Mouse (Mus musculus) natural killer cell, adult 2 months (primary cell): ENCODE measurements at regions not wholly inside any gene's neighbourhood (a gene's known extent, or its start where the extent isn't known, plus 50 kb on each side); places are given as distances from the start of the nearest gene placed in this dataset.

ENCODE experiments used
- DNase-seq, 2 experiments: peaks; one replicate each; pipeline ENCODE4 v3.0.0; 2022; ENCODE audit warnings: low spot score in 2 of 2

DNA sequence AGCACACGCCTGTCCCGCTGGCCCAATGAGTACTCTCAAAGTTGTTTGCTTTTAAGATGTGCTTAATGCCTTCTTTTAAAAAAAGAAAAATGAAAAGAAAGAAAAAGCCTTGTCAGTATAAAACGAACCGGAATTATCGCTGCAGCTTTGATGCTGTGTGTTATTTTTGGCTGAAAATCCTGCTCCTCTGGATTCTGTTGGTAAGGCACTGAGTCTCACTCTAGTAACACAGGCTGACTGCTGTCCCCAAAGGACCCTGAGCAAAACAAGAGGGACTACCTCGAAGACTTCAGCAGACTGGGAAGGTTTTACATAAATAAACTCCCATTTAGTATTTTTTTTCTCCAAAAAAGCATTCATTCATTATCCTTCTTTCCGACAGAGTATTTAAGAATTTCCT, 196.1 kb upstream of the Ppargc1a start:
- DNase-seq = no peak

DNA sequence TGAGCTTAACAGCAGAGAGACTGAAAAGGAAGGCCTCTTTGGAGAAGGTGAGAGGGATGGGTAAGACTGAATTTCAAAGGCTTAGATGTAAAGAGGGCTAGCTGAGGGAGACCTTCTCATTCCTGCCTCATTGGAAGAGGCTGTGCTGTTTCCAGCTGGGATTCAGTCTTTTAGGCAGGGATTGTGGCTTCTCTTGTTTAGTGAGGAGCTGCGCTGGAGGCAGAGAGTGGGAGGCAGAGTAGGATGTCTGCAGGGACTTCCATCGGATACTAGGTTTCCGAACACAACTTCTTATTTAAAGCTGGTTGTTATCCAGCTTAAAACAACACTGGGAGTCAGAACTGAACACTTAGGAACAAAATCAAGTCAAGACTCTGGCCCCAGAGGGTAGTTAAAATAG, 194.8 kb upstream of the Ppargc1a start:
- no peak for DNase-seq

DNA sequence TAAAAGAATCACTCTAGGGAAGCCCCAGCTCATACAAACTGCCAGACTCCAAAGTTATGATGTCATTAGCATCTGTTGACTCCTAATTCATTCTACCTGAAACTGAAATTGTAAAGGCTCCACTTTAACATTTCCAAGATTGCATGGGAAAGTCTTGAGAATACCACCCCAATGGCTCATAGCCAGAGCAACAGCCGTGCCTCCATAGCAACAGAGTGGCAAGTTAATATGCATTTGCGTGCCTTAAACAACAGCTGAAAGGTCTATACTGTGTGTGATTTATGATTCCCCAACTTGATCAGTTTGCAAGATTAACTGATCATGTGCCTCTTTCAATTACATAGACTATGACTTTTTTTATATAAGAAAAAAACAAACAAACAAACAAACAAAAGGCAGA, 190.8 kb upstream of the Ppargc1a start:
- no peak for DNase-seq

DNA sequence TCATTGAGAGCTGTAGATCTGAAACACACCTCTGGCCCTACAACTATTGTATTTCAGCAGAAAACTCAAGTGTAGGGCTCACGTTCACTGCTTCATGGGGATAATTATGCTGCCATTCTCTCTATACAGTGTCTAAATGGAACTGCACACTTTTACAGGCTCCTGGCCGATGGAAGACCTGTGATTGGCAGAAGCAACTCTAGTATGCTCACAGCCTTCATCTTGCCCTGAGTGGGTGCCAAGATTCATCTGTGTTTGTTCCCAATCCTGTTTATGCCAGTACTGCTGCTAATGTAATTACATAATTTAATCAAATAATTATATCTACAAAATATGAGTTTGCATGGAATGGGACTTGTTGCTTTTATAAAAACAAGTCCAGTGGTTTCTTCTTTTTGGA, 190.3 kb upstream of the Ppargc1a start:
- DNase-seq = no peak

DNA sequence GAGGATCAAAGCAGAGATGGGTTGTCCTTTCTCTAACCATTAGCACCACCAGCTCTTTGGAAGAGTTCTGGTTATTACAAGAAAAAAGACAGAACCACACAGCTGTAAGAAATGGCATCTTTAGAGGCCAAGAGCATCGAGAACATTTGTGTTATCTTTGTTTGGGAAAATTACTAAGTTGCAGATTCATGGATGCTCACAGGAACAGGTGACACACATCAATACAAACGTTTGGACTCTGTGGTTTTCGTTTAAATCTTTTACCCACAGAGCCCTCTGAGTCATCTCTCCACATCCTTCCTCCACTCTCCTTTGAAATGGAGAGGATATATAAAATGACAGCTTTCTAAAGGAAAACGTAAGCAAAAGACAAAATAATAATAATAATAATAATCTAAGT, 184.5 kb upstream of the Ppargc1a start:
- DNase-seq = no peak

DNA sequence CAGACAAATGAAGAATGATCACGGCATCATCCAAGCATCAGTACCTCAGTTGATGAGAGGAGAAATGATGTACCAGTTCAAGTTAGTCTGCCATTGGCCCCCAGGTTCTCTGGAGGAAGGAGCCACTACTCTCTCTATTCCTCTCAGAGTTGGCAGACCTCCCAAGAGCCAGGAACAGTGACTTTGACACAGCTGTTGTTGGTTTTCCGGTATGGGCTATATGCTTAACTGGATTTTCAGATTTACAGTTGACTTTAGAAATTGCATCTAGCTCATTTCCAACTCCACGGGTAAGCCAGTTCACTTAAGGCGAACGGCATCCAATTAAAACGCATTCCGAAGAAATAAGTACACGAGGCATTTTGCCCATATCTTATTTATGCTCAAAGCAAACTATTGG, 182.9 kb upstream of the Ppargc1a start:
- DNase-seq = no peak

DNA sequence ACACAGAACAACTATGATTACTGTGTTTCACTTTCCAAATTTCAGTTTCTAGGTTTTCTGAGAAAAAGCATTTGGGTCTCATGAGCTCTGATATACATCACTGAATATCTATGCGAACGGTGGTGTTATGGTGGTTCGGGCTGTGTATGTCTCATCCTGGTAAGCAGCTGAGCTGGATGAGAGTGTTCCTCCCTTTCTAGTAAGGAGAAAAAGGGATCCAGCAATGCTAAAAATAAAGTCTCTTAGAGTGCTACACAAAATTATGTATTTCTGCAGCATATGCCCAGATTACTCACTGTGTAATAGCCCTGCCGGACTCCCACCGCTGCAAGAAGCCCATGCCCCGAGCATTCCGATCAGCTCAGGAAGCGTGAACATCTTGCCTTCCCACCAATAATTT, 173.4 kb upstream of the Ppargc1a start:
- no peak for DNase-seq

DNA sequence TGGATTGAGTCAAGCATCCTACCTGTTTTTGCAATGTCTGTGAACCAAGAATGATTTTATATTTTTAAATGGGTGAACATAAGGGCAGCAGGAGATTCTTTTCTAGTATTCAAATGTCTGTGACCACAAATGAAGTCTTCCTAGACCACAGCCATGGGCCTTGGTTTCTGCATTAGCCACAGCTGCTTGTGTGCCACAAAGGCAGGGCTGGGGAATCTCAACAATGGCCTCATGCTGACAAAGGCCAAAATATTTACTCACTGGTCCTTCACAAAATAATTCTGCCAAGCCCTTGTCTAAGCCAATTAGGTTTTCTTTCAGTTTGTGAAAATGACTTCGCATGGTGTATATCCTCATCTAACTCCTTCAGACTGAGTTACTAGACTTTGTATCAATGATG, 162.7 kb upstream of the Ppargc1a start:
- DNase-seq = no peak

DNA sequence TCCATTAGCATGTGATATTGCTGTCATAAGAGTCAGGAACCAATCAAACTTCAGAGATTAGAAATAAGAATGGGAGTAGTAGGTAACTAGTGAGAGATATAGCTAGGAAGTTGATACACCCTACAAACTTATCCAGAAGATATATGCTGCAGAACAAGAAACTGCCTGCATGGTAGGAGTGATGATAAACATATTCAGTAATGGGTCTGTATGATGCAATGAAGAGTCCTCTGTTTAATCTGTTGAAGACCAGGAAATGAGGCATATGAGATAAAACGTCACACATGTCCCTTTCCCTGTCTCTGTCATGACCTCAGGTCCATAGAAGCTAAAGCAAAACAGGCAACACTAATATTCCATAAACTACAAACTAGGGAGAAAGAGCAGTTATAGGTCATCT, 162.2 kb upstream of the Ppargc1a start:
- no peak for DNase-seq

DNA sequence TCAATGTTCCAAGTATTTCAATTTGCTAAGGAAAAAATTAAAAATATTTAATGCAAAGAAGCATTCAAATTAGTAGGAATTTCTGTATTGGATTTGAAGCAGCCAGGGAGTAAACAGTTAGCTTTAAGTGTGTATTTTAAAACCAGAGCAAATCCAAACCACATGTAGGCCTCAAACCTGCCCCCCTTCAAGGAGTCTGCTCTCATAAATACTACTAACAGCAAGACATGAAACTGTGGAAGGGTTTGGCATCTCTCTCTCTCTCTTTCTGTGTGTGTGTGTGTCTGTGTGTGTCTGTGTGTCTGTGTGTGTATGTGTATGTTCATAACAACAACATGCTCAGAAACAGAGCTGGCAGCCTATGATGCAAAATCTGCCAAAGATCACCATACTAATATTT, 159.2 kb upstream of the Ppargc1a start:
- no peak for DNase-seq

DNA sequence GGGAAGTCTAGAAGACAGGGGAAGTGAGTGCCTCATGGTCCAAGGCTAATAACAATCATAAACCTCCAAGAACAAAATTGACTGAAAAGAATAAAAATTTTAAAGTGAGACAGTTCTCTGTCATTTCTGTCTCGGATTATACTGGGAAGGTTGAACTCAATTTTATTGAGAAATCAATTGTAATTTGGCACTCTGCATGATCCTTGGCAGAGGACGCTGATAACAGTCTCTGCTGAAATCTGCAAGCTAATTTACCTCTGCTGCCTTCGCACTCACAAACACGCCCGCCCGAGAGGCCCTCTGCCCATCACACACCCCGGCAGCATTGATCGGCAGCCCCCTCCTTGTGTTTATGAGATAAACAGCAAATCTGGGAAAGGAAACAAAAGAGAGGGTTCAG, 151.4 kb upstream of the Ppargc1a start:
- no peak for DNase-seq

DNA sequence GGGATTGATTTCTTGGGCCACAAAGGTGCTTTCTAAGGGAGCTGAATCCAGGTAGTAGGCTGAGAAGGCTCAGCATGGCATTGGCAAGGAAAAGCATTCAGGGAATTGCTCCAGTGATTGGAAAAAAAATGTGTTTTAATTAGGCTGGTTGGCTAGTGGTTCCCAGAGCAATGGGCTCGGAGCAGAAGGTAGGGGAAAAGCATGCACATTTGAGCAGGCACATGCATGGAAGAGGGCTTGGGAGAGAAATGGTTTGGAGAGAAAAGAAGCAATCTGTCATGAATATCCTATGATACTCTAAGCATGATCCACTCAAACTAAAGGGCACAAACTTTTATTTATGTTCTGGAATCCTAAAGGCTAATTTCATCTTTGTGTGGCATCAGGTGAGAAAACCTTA, 150.9 kb upstream of the Ppargc1a start:
- no peak for DNase-seq

DNA sequence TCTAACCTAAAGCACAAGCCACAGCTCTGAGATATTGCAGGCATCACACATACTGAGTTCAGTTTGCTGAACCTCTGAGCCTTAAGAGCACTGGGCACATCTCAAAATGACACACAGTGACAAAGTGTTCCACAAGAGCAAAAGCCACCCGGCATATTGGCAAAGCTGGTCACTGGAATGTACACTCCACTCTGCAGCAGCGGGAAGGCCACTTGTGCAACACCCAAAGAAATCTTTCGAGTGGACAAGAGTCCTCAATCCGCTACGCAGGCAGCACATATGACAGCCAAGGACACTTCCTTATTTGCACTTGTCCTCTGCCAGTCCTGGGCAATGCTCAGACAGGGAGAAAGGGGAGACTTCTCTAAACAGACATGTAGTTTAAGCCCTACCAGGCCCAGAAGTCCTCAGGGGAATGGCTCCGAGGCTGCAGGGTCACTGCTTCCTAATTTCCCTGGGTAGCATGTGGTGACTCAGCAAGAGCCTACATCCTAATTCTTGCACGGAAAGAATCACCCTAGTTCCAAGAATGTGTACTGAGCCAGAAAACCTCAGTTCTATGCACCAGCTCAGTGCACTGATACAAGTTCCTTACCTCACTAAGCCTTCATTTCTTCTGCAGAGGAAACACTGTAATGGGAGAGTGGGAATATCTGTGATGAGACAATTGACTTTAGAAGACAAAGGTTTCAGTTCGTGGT, 144.5 kb upstream of the Ppargc1a start:
- DNase-seq = no peak

DNA sequence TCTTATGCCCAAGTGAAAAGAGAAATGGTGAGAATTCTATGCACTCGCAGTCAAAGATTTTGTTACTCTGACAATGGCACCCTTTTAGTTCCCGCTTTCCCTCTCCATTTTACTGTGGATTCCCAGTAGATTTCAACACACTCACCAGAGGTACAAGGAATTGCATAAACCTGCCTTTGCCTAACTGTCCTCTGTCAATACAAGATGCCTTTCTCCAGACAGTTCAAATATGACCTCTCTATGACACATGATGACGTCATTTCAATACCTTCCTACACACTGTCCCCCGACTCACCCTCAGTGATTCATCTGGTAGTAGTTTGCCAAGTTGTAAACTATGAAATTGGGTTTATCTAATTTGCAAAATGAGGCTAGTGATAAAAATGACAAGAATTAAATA, 143.1 kb upstream of the Ppargc1a start:
- no peak for DNase-seq

DNA sequence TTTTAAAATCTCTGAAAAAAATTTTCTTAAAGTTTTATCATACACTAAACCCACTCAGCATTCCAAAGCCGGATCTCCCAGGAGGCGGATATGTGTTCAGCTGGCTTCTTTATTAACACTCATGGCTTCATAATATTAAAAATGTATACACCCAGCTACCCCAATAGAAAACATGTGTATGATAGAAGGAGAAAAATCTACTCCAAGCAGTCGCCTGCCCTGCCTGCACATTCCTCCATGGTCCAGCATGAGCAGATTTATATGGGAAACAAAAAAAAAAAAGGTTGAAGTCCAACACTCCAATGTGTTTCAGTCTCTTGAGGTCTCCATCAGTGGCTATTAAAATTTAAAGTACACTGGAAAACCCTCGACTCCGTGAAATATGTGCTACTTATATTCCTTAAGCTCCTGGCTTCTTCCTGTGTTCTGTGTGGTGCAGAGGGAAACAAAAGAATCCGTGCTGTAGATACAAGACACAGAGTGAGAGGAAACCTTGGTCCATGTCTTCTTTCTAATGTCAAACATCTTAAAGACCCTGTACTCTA, 142.0 kb upstream of the Ppargc1a start:
- DNase-seq = no peak

DNA sequence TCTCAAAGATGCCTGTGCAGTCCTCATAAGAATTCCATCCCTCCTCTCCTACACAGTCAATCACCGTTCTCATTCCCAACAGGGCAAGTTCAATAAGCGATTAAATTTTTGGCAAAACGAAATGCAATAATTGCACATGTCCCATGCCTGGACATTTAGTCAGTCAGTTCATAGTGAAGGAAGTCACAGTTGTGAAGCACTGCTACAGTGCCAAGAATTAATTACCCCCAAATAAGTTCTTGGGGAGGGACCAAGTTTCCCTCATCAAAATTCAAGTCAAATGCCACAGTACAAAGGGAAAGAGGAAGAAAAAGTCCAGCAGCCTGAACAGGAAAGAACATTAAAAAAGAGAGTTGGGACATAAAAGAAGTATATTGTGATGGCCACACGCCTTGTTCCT, 112.4 kb upstream of the Ppargc1a start:
- no peak for DNase-seq

DNA sequence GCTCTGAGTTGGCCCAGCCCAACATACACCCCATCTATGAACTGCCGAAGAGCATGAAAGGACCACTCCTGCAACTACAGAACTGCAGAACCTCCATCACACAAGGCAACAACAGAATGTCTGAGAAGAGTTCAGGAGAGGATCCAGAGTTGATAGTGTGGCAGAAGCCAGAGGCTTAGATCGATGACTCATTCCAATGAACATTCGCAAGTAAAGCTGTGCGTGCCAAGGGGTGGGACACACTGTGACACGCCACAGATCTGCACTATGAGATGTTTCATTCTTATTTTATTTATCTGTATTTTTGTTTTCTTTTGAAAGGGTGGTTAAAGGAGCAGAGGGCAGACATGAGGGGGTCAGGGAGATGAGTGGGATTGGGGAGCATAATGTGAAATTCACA, 103.7 kb upstream of the Ppargc1a start:
- DNase-seq = no peak

DNA sequence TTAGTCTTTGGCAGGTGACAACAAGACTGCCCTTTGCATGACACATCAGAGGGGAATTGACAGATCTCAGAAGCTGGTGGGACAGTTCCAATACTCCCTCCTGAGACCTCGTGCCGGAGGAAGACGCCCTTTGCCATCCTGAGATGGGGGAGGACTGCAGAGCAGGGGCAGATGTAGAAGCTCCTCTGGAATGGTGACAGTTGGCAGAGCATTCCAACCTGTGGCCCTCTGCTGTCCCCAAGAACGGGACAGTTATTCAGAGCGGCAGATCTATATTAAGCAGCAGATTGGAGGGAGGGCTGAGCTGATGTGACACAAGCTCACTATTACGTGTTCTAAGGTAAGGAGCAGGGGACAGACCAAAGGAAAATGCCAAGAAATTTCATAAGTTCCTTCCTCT, 97.7 kb upstream of the Ppargc1a start:
- DNase-seq = no peak

DNA sequence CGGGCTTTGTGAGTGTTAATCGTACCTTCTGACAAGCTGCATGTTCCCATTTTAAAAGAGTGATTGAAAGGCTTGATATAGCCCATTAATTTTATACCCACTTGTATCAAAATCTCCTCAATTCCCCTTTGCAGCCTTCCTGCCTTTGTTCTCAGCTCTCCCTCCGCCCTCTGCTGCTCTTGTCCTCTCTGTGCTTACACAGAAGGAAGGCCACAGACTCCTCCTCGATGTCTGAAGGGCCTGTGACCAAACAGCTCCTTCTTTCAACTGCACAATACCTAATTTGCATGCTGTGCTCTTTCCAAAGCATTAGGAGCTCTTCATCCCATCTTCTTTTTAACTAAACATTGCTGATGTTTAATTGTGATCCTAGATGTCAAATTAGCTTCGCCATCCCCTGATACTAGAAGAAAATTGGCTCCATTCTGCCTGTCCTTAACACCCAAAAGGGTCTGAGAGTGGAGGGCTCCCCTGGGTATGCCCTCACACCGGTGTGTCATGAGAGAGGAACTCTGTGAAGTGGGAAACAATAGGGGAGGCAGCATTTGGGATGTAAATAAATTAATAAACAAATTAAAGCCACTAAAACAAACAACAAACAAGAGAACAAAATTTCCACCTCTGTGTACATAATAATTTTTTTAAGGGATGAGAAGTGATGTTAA, 90.8 kb upstream of the Ppargc1a start:
- no peak for DNase-seq

DNA sequence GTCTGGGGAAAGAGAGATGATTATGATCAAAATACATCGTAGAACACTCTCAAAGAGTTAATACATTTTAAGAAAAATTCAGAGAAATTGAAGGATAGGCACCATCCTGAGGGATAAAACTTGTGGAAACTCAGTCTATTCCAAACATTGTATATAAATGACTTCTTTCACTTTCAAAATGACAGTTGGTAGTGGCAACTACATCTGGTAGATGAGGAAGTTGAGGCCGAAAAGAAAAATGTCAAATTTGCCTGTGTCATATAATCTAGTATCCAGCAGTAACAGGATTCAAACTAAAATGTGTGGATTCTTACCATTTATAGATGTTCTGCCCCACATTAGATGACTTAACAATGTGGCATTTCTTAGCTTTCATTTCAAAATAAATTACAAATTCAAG, 86.0 kb upstream of the Ppargc1a start:
- no peak for DNase-seq

DNA sequence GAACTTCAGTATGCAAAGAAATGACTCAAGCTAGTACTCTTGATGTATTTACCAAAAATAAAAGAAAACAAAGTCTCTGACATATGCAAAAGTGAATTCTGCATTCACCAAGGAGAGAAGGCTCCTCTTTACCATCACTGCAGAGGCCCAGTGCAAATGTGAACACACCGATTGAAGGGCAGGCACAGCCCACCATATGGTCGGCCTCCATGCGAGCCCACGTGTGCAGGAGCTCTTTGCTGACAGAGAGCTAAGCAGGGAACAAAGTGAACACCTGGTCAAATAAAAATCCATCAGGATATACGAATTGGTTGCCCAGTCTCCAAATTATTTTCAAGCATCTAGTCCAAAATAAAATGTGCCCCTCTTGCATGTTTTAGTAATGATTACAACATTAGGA, 56.9 kb upstream of the Ppargc1a start:
- DNase-seq = no peak
